Mouse (Mus musculus) right cerebral cortex, postnatal 10 days (tissue): ENCODE results near the gene Filip1.

Source experiments
- DNase-seq, 2 experiments: peaks; one replicate each; pipeline ENCODE4 v3.0.0; 2021; ENCODE audit warnings: low spot score in 2 of 2

The Filip1 gene

GRCm38 (mm10) chr9:79979274-79979673 lies 33.4 kb downstream of the Filip1 start:
- DNase-seq = no peak

- no peak for DNase-seq
These were observed 34.2 kb downstream of the Filip1 start for GRCm38 (mm10) chr9:79978228-79979024.

GRCm38 (mm10) chr9:79977549-79977971 lies 35.1 kb downstream of the Filip1 start:
- DNase-seq = peak; percentile 34 to 42

GRCm38 (mm10) chr9:79976789-79977188 lies 35.9 kb downstream of the Filip1 start:
- no peak for DNase-seq

GRCm38 (mm10) chr9:79975121-79975520 lies 37.5 kb downstream of the Filip1 start:
- DNase-seq = no peak

- no peak for DNase-seq
These were observed 39.1 kb downstream of the Filip1 start for GRCm38 (mm10) chr9:79973582-79973981.

- no peak for DNase-seq
These were observed 39.9 kb downstream of the Filip1 start for GRCm38 (mm10) chr9:79972705-79973104.

- no peak for DNase-seq
These were observed 41.0 kb downstream of the Filip1 start for GRCm38 (mm10) chr9:79971619-79972018.

GRCm38 (mm10) chr9:79970659-79971118 lies 42.0 kb downstream of the Filip1 start:
- no peak for DNase-seq

- no peak for DNase-seq
These were observed 43.1 kb downstream of the Filip1 start for GRCm38 (mm10) chr9:79969544-79969943.

GRCm38 (mm10) chr9:79966711-79967487 lies 45.8 kb downstream of the Filip1 start:
- DNase-seq = no peak

GRCm38 (mm10) chr9:79965600-79966392 lies 46.9 kb downstream of the Filip1 start:
- no peak for DNase-seq

GRCm38 (mm10) chr9:79965003-79965402 lies 47.6 kb downstream of the Filip1 start:
- DNase-seq = no peak

- peak; percentile 32 to 60 for DNase-seq
These were observed 50.9 kb downstream of the Filip1 start for GRCm38 (mm10) chr9:79961630-79962285.

- no peak for DNase-seq
These were observed 52.2 kb downstream of the Filip1 start for GRCm38 (mm10) chr9:79960453-79960852.

- DNase-seq = no peak
These were observed 54.3 kb downstream of the Filip1 start for GRCm38 (mm10) chr9:79958395-79958794.

- no peak for DNase-seq
These were observed 57.7 kb downstream of the Filip1 start for GRCm38 (mm10) chr9:79954944-79955343.

GRCm38 (mm10) chr9:79951984-79952383 lies 60.7 kb downstream of the Filip1 start:
- DNase-seq = no peak

- no peak for DNase-seq
These were observed 61.3 kb downstream of the Filip1 start for GRCm38 (mm10) chr9:79951339-79951738.

GRCm38 (mm10) chr9:79950666-79951065 lies 62.0 kb downstream of the Filip1 start:
- DNase-seq = no peak

- DNase-seq = no peak
These were observed 62.6 kb downstream of the Filip1 start for GRCm38 (mm10) chr9:79950038-79950437.
